Mouse (Mus musculus) C3H10T1/2 (cell line): Measurements from ENCODE around the gene Soga3. TPM values are rescaled to one million over a fixed set of nuclear protein-coding genes. Genes with fewer than 3 reads are reported as not detected.

ENCODE experiments used
- polyA plus RNA-seq, 2 experiments: library from polyadenylated mRNA; unstranded; fragments of >200 nt; fragmentation: generic; extraction: Trizol; gene quantifications; one replicate each; pipeline ENCODE4 v1.2.1; 2012; ENCODE audit warnings: missing spikeins in 2 of 2

The Soga3 gene
- polyA plus RNA-seq = 1 to 10 TPM in 1 of 2 experiments, under 1 TPM in 1; 0.08 to 1.3 TPM

GRCm38 (mm10) chr10:29143566-29144335 is at the start of gene Soga3:
TSS of gene Soga3 (plus strand) at chr10:29143839.

DNA sequence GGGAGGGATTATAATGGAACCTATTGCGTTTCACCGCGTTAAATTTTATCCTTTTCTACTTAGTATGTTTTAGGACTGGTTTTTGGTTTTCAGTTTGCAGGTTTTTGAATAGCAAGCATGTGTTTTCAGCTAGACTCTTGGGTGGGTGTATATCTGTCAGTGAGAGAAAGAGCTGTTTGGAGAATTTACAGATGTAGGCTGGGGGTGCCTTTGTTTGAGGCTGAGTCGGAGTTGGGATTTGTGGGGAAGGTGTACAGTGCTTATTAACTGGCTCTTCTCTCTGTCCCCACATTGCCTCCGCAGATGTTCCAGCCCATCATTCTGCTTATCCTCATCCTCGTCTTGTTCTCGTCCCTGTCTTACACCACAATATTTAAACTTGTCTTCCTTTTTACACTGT is 55.0 kb downstream of the Soga3 start, which contains the start of gene Gm49353:
Gm49353 (plus strand) TSS at position 313 of the 400 bp plus-strand sequence.

GRCm38 (mm10) chr10:29211453-29211852 is 67.8 kb downstream of the Soga3 start, which contains the start of gene 9330159F19Rik:
TSS of gene 9330159F19Rik (plus strand) at chr10:29211606.

Other genes starting within 250 kb of the Soga3 start
- gene 2310057J18Rik, start 157.5 kb upstream of the Soga3 start, polyA plus RNA-seq = not detected
- gene Gm49353, start 55.1 kb downstream of the Soga3 start, polyA plus RNA-seq = under 1 TPM in 1 of 2 experiments, not detected in 1; 0.13 TPM
- gene 9330159F19Rik, start 67.8 kb downstream of the Soga3 start, polyA plus RNA-seq = under 1 TPM; 0.02 to 0.41 TPM
- gene Echdc1, start 169.3 kb downstream of the Soga3 start, polyA plus RNA-seq = 1 to 10 TPM in 1 of 2 experiments, under 1 TPM in 1; 0.42 to 7.2 TPM
- 10 to 100 TPM in 1 of 2 experiments, 1 to 10 TPM in 1; 1.3 to 25.5 TPM for gene Rnf146, start 218.6 kb downstream of the Soga3 start, polyA plus RNA-seq